Comparison of ENCODE assay signal across 24 mouse cellular contexts in the genomic region with DNA sequence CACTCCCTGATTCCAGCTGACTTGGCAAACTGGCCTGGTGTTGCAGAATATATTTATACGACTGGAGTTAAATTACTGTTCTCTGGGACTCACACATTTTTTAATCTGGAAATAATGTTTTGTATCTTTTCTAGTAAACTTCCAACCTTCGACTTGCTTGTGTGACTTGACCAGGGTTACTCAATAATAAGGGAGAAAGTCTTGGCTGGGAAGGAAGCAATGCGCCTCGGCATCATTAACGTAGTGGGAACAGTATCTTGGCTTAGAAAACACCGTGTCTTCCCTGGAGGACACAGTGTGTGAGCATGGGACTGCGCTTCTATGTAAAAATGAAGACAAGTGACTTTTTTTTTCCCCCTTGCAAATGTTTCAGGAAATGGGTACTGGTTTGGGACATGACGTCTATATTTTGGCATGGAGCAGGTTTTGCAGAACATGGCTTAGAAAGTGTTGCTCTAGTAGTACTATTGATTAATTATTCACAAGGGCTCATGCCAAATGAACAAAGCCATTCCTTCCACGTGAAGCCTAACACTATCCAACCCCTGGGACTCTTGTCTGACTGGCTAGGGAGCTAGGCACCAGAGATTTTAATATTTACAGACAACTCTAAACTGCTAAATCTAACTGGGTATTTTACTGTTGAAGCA. TPM values are rescaled to one million over a fixed set of nuclear protein-coding genes. Genes with fewer than 3 reads are reported as not detected.
DNase-seq lines count a peak whose midpoint lies in the region; TF ChIP-seq lines count a peak whose summit lies in the region.
"Had no signal": no experiment of that assay in that cellular context is flagged by ENCODE, and none has a peak within 500 bp of the region (broad histone marks: within the 10 kb centered on the region; RNA-seq: fewer than 3 reads in every experiment).

No protein-coding gene starts in this region.

- H3K27me3 ChIP-seq in liver, adult 2 months (ENCODE audit: control insufficient read depth, insufficient read depth, low read length) = no peaks in the 10 kb centered on the region
- H3K27me3 ChIP-seq: embryonic facial prominence, embryonic 12.5 days; forebrain, embryonic 15.5 days; heart, embryonic 15.5 days; hindbrain, embryonic 15.5 days; limb, embryonic 15.5 days; neural tube, embryonic 15.5 days; stomach, embryonic 15.5 days had no signal

- DNase-seq in gastrocnemius, adult 2 months = peak; percentile 30
- DNase-seq in gastrocnemius, postnatal 10 days = no peak
- peak; percentile 25 for DNase-seq in liver, adult 2 months (ENCODE audit: extremely low read depth, low read depth, low spot score)
- DNase-seq in liver = no peak
- peak; percentile 22 for DNase-seq in kidney, postnatal 14 days
- DNase-seq in skeletal muscle tissue, adult 2 months (ENCODE audit: low read depth, low spot score) = peak; percentile 54
- no peak for DNase-seq in layer of hippocampus, adult 9-10 months (ENCODE audit: low spot score)
- DNase-seq: adrenal gland, adult 2 months; cerebellum, postnatal 10 days; heart, adult 2 months; heart, postnatal 4 days; liver, postnatal 0 days; right cerebral cortex, postnatal 25 days; thymus, adult 18-20 months had no signal

- WGBS in liver, adult 2 months = 78% methylated on average over 9 of the region's 9 CpGs

- no peaks in the 10 kb centered on the region for H3K4me1 ChIP-seq in liver, adult 2 months (ENCODE audit: control insufficient read depth, insufficient read depth, low read length)
- H3K4me1 ChIP-seq: heart, embryonic 15.5 days; limb, embryonic 15.5 days; stomach, embryonic 15.5 days had no signal

- intact Hi-C loops in gastrocnemius, adult 2 months (cut with DNase I) = no loop called here

- H3K79me2 ChIP-seq in liver, adult 2 months (ENCODE audit: control insufficient read depth, insufficient read depth, low read length) = no peaks in the 10 kb centered on the region

- no peak for TF ChIP-seq POLR2A in liver, adult 2 months (IDR thresholded peaks at IDR 0.05; ENCODE audit: extremely low read depth, insufficient read depth, low read length)

- H3K9ac ChIP-seq in liver, adult 2 months (ENCODE audit: low read depth, low read length) = no peak overlapping the region
- H3K9ac ChIP-seq: embryonic facial prominence, embryonic 12.5 days; forebrain, embryonic 15.5 days; heart, embryonic 15.5 days; hindbrain, embryonic 15.5 days; limb, embryonic 15.5 days; liver, postnatal 0 days; neural tube, embryonic 15.5 days; stomach, embryonic 15.5 days had no signal

- H3K36me3 ChIP-seq in liver, adult 2 months (ENCODE audit: control insufficient read depth, insufficient read depth, low read length) = peaks cover 4% of the 10 kb centered on the region; the same call in 1 of the 2 replicates
- H3K36me3 ChIP-seq: embryonic facial prominence, embryonic 12.5 days; forebrain, embryonic 15.5 days had no signal

- peak overlapping the region; percentile 59; the same call in 1 of the 2 replicates for H3K27ac ChIP-seq in gastrocnemius, adult 2 months
- no peak overlapping the region for H3K27ac ChIP-seq in liver, adult 2 months (replicated peaks; ENCODE audit: insufficient read depth, low read depth, low read length)
- H3K27ac ChIP-seq: embryonic facial prominence, embryonic 12.5 days; forebrain, embryonic 15.5 days; heart, adult 2 months; heart, embryonic 15.5 days; hindbrain, embryonic 15.5 days; layer of hippocampus, adult 2 months; limb, embryonic 15.5 days; neural tube, embryonic 15.5 days; stomach, embryonic 15.5 days had no signal

- no peak for TF ChIP-seq CTCF in gastrocnemius, adult 2 months (IDR thresholded peaks at IDR 0.05)
- no peak for TF ChIP-seq CTCF in liver, adult 2 months (IDR thresholded peaks at IDR 0.05; ENCODE audit: low read depth, low read length)

- no peak overlapping the region for H3K4me3 ChIP-seq in gastrocnemius, adult 2 months
- H3K4me3 ChIP-seq in liver, adult 2 months (ENCODE audit: insufficient read depth, low read depth, low read length) = no peak overlapping the region
- H3K4me3 ChIP-seq: embryonic facial prominence, embryonic 12.5 days; erythroblast, embryonic 14.5 days; forebrain, embryonic 15.5 days; heart, adult 2 months; heart, embryonic 15.5 days; hindbrain, embryonic 15.5 days; layer of hippocampus, adult 2 months; limb, embryonic 15.5 days; neural tube, embryonic 15.5 days; stomach, embryonic 15.5 days had no signal

RNA-seq across cellular contexts. Expression of gene Afap1l2, which starts 39.8 kb away (rescaled TPM):
- total RNA-seq in gastrocnemius, adult 2 months (2021) = 1 to 10 TPM; 1.6 TPM
- total RNA-seq in gastrocnemius, postnatal 10 days (2021) = 10 to 100 TPM; 14.2 to 22.4 TPM
- 0.55 and 1.2 TPM in 2 replicates for total RNA-seq in liver, adult 2 months (2014; rRNA removed)
- 0.60 and 0.77 TPM in 2 replicates for polyA plus RNA-seq in liver, adult 2 months (2012; rRNA removed)
- total RNA-seq: MEL had no signal
- polyA plus RNA-seq: erythroblast, embryonic 14.5 days had no signal

Comparison
In these comparisons a context has a peak if more than half of its experiments do, and no peak if none do; other contexts are left out.
1. DNase-seq: peak in gastrocnemius, adult 2 months (single experiment), liver, adult 2 months (single experiment), kidney, postnatal 14 days (single experiment) and skeletal muscle tissue, adult 2 months (single experiment); none in gastrocnemius, postnatal 10 days (single experiment), liver (single experiment) and layer of hippocampus, adult 9-10 months (single experiment).